Mouse (Mus musculus) c-Kit-positive CD71-negative TER-119-negative erythroid progenitor cells, embryonic 14.5 days (primary cell): ENCODE measurements around the gene Llgl2.

Experiments
- DNase-seq: peaks from one replicate; pipeline ENCODE4 v3.0.0-alpha.2; 2013; ENCODE audit warnings: low read depth

The Llgl2 gene

GRCm38 (mm10) chr11:115878071-115878470 is 54.2 kb downstream of the Llgl2 start:
- no peak for DNase-seq

GRCm38 (mm10) chr11:115881002-115881401 is 57.2 kb downstream of the Llgl2 start:
- DNase-seq, result no peak

- DNase-seq, result no peak
These were observed 59.4 kb downstream of the Llgl2 start for GRCm38 (mm10) chr11:115883251-115883650.

- no peak for DNase-seq
These were observed 60.5 kb downstream of the Llgl2 start for GRCm38 (mm10) chr11:115884361-115884760.

- DNase-seq, result no peak
These were observed 61.4 kb downstream of the Llgl2 start for GRCm38 (mm10) chr11:115885281-115885680.

GRCm38 (mm10) chr11:115886446-115886845 is 62.6 kb downstream of the Llgl2 start:
- DNase-seq, result no peak

GRCm38 (mm10) chr11:115888020-115888419 is 64.2 kb downstream of the Llgl2 start:
- DNase-seq, result no peak

- DNase-seq, result no peak
These were observed 65.3 kb downstream of the Llgl2 start for GRCm38 (mm10) chr11:115889159-115889558.

GRCm38 (mm10) chr11:115892213-115892612 is 68.4 kb downstream of the Llgl2 start:
- DNase-seq, result no peak

- DNase-seq, result no peak
These were observed 69.2 kb downstream of the Llgl2 start for GRCm38 (mm10) chr11:115893071-115893470.

GRCm38 (mm10) chr11:115894755-115895520 is 71.1 kb downstream of the Llgl2 start:
- DNase-seq, result no peak

- DNase-seq, result no peak
These were observed 74.6 kb downstream of the Llgl2 start for GRCm38 (mm10) chr11:115898446-115898845.

GRCm38 (mm10) chr11:115898886-115899285 is 75.0 kb downstream of the Llgl2 start:
- peak; percentile 64 for DNase-seq

- DNase-seq, result no peak
These were observed 75.8 kb downstream of the Llgl2 start, which contains the start of gene Smim5 for GRCm38 (mm10) chr11:115899486-115900266. Gene Smim5, plus strand, starts transcription at chr11:115899966.

- DNase-seq, result no peak
These were observed 76.9 kb downstream of the Llgl2 start for GRCm38 (mm10) chr11:115900561-115901337.

- DNase-seq, result no peak
These were observed 77.7 kb downstream of the Llgl2 start for GRCm38 (mm10) chr11:115901338-115902161.

GRCm38 (mm10) chr11:115902177-115902576 is 78.3 kb downstream of the Llgl2 start:
- DNase-seq, result no peak

GRCm38 (mm10) chr11:115902831-115903230 is 79.0 kb downstream of the Llgl2 start:
- DNase-seq, result no peak

GRCm38 (mm10) chr11:115903384-115904230 is 79.8 kb downstream of the Llgl2 start:
- no peak for DNase-seq

GRCm38 (mm10) chr11:115904231-115904955 is 80.5 kb downstream of the Llgl2 start:
- no peak for DNase-seq
